Mouse (Mus musculus) adrenal gland, adult (tissue): ENCODE measurements around the gene Glis1.

Source experiments
- DNase-seq, 2 experiments: peaks; one replicate each; pipeline ENCODE4 v3.0.0; 2022 to 2023; ENCODE audit warnings: low spot score in 1 of 2; ENCODE audit not compliant: inconsistent age in 2 of 2

Gene Glis1

GRCm38 (mm10) chr4:107514981-107515380 lies 80.6 kb downstream of the Glis1 start:
- DNase-seq = no peak

- no peak for DNase-seq
These were observed 81.2 kb downstream of the Glis1 start for GRCm38 (mm10) chr4:107515626-107516025.

- peak in 1 of 2 experiments; percentile 3 for DNase-seq
These were observed 84.4 kb downstream of the Glis1 start for GRCm38 (mm10) chr4:107518766-107519165.

- no peak for DNase-seq
These were observed 85.7 kb downstream of the Glis1 start for GRCm38 (mm10) chr4:107520071-107520470.

GRCm38 (mm10) chr4:107520816-107521215 lies 86.4 kb downstream of the Glis1 start:
- DNase-seq = peak; percentile 52 to 65

- DNase-seq = peak in 1 of 2 experiments; percentile 16
These were observed 89.3 kb downstream of the Glis1 start for GRCm38 (mm10) chr4:107523607-107524151.

- DNase-seq = peak in 1 of 2 experiments; percentile 16
These were observed 100.7 kb downstream of the Glis1 start for GRCm38 (mm10) chr4:107535126-107535525.

- DNase-seq = no peak
These were observed 103.7 kb downstream of the Glis1 start for GRCm38 (mm10) chr4:107538116-107538515.

- DNase-seq = no peak
These were observed 104.2 kb downstream of the Glis1 start for GRCm38 (mm10) chr4:107538561-107538960.

GRCm38 (mm10) chr4:107539021-107539420 lies 104.6 kb downstream of the Glis1 start:
- DNase-seq = no peak

GRCm38 (mm10) chr4:107541821-107542220 lies 107.4 kb downstream of the Glis1 start:
- peak; percentile 40 to 64 for DNase-seq

- no peak for DNase-seq
These were observed 110.5 kb downstream of the Glis1 start for GRCm38 (mm10) chr4:107544843-107545242.

GRCm38 (mm10) chr4:107545726-107546125 lies 111.3 kb downstream of the Glis1 start:
- no peak for DNase-seq

- no peak for DNase-seq
These were observed 112.1 kb downstream of the Glis1 start for GRCm38 (mm10) chr4:107546525-107546924.

- no peak for DNase-seq
These were observed 115.7 kb downstream of the Glis1 start for GRCm38 (mm10) chr4:107550096-107550495.

- DNase-seq = no peak
These were observed 116.2 kb downstream of the Glis1 start for GRCm38 (mm10) chr4:107550546-107550945.

- DNase-seq = peak; percentile 71 to 82
These were observed 118.3 kb downstream of the Glis1 start for GRCm38 (mm10) chr4:107552696-107553095.

GRCm38 (mm10) chr4:107553774-107554173 lies 119.4 kb downstream of the Glis1 start:
- DNase-seq = peak; percentile 35 to 53

- DNase-seq = no peak
These were observed 124.4 kb downstream of the Glis1 start for GRCm38 (mm10) chr4:107558801-107559200.

- peak in 1 of 2 experiments; percentile 30 for DNase-seq
These were observed 126.7 kb downstream of the Glis1 start for GRCm38 (mm10) chr4:107561056-107561455.

GRCm38 (mm10) chr4:107568159-107568558 lies 133.8 kb downstream of the Glis1 start:
- DNase-seq = no peak

GRCm38 (mm10) chr4:107568881-107569443 lies 134.6 kb downstream of the Glis1 start:
- no peak for DNase-seq
